Mouse (Mus musculus) lung, postnatal 4 days (tissue): ENCODE measurements around the gene Endog.
"Not testable (repeated sequence)": the region's sequence is repeated elsewhere in the genome, so short reads cannot be mapped to it uniquely, and the experiment has no call there.

Source experiments
- DNase-seq, 2 experiments: peaks; one replicate each; pipeline ENCODE4 v3.0.0; 2021

The Endog gene

DNA sequence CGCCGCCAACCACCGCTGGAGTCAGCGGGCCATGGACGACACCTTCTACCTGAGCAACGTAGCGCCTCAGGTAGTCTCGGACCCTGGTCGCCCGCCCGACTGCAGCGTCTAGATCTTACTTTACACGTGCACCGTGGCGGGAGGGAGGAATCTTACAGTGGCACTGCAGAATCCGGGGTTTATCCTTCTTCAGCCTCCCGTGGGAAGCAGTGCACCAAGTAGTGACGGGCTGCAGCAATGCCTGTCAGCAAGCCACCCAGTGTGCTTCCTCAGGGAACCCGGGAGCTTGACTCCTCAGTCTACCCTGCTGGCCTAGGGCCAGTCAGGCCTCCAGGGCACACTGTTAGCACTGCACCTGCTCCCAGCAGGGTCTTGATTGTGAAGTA, 697 bp downstream of the Endog start:
- DNase-seq = no peak

DNA sequence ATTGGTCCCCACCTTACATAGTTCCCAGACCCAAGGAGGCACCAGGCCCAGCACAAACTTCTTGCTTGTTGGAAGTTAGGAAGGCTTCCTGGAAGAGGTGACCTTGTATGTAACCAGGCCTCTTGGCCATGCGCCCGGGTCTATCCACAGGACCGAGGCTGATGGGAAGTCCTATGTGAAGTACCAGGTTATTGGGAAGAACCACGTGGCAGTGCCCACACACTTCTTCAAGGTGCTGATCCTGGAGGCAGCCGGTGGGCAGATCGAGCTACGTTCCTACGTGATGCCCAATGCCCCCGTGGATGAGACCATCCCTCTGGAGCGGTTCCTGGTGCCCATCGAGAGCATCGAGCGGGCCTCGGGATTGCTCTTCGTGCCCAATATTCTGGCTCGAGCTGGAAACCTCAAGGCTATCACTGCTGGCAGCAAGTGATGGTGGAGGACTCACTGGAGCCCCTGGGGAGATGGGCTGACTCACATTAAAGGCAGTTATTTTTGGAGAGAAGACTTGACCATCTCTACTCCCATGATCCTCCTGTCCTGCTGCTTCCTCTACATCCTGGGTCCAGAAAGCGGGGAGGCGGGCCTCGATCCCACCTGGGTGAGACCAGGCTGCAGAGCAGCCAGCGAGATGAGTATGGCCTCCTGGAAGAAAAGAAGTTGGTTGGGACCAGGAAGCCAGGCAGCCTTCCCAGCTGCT, 2.4 kb downstream of the Endog start:
- DNase-seq = no peak

DNA sequence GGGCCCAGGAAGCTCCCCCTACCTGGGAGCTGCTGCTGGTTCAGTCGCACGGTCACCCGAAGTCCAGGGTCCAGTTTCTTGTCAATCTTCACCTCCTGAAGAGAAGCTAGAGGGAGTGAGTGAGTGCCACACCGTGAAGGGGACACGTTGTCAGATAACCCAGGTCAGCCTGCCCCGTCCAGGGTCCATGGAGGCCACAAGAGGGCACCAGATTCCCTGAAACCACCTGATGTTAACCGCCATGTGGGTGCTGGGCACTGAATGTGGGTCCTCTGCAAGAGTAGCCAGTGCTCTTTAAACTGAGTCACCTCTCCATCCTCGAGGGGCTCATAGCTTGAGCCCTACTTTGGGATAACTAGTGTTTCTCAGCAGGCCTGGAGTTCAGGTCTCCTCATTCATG, 4.6 kb downstream of the Endog start:
- no peak for DNase-seq

DNA sequence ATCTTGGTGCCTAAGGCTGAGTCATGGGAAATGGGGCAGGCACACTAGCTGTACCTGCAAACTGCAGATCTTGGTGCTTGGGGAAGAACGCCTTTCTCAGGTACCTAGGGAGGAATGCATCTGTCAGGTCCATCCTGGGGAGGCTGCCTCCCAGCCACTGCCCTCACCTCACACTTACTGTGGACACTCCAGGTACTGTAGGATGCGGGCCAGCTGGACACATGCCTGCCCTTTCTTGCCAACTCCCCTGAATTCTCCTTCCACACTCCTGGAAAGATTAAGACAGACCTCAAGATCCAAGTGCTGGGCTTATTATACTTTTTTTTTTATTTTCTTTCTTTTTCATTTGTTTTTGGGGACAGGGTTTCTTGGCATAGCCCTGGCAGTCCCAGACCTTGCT, 5.3 kb downstream of the Endog start:
- DNase-seq = no peak

DNA sequence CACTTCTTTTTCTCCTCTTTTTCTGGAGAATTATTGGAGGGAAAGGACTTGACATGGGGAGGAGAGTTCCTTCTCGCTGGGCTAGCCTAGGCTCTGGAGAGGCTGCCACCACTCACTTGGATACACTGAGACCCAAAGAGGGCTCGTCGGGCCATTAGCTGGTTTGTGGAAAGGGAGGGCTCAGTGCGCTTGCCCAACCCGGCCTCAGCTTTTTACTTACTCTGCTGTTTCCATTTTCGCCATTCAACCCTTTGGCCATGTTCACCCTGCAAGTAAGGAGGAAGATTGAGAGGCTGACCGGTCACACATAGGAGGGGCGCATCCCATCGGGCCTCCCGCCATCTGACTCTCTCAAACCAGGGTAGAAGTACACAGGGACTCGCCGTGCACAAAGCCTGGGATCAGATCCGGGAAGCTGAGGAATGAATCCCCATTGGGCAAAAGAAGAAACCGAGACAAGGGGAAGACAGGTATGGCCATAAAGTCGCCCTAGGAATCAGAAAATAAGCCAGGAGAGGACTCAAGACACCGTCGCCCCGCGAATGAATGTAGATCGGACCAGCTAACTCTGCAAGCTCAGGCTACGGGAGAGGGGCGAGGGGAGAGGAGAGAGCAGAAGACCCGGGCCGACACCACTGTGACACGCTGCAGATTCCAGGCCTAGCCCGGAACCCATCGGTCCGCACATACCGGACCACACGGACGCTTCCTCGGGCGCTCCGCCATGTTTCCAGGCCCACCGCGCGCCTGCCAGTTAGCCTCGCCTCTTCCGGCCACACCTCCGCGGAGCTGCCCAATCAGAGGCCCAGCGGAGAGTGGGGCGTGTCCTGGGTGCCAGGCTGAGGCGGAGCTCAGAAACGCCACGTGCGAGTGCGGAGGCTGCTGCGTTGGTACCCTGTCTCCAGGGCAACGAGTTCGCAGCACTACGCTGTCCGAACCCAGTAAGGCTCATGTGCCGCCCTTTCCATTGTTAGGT, 6.7 kb downstream of the Endog start, which contains the start of gene Spout1:
Spout1 (minus strand) TSS at position 760 of the 976 bp plus-strand sequence.
- peak; percentile 97 for DNase-seq

DNA sequence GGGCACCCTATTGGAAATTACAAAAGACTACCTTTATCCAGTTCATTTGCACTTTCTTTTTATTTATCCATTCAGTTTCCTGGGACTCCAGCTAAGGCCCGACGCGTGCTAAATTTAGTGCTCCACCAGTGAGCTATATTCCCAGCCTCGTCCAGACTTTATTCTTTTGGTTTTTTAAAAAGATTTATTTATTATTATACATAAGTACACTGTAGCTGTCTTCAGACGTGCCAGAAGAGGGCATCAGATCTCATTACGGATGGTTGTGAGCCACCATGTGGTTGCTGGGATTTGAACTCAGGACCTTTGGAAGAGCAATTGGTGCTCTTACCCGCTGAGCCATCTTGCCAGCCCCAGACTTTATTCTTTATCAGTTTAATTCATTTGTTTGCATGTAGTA, 7.4 kb downstream of the Endog start:
- not testable (repeated sequence) for DNase-seq

DNA sequence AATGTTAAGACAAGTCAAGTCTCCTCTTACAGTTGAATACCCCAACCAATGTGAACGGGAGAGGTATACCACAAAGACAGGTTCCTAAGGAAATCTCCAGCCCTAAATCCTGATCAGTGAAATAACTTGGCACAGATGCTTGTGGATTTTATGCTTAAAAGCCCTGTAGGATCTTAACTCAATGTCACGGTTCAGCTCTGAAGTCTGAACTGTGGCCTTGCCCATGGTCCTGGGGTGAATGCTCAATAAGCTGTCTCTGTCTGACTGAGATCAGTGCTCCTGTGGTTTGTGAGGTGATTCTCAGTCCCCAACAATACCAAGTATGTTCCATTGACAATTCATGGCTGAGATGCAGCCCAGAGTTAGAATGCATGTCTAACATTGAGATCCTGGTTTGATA, 11.1 kb downstream of the Endog start:
- no peak for DNase-seq

DNA sequence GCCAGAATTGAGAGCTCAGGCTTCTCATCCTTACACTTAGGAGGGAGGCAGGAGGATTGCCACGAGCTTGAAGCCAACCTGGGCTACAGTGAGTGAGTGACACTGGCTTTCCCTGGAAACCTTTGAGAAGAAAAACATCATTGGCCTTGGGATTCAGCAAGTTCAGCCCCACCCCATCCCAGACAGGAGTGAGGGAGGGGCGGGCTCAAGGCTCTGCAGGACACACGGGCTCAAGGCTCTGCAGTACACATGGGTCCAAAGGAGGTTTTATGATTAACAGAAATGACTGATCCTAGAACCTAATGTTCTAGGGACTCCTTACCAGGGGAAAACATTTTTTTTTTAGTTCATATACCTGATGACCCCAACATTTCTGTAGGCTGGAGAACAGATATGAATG, 12.4 kb downstream of the Endog start:
- DNase-seq = no peak

DNA sequence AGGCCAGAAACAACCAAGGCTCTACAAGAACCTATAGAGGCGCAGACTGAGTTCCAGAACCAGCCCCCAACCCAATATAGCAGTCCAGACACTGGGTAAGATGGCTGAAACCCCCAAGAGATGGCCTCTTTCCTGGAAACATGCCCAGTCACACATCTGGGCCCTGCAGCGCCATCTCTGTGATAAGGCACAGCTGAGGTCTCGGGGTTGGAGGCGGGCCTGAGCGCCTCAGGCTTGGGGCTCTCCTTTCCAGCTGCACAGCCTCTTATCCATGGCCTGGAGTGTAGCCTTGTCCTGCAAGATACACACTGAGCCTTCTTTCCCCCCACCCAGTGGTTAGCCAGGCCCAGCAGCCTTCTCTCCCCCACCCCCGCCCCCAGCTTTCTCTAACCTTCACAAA, 14.0 kb downstream of the Endog start:
- DNase-seq = no peak

DNA sequence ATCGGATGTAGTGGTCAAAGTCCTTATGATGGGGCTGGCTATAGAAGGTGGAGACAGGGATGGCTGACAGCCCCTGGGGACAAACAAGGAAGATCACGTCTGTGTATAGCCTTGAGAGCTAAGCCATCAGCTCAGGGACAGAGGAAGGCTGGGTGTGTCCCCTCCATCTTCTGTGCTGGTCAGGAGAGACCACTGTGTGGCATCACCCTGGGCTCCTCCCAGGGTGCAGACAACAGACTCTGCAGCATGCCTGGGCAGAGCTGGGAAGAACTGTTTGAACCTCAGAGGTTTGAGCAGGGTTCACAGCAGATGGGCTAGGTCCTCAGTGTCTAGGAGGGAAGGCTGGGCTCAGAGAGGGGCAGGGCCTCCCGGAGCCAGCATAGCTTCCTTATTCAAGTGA, 14.4 kb downstream of the Endog start:
- no peak for DNase-seq

DNA sequence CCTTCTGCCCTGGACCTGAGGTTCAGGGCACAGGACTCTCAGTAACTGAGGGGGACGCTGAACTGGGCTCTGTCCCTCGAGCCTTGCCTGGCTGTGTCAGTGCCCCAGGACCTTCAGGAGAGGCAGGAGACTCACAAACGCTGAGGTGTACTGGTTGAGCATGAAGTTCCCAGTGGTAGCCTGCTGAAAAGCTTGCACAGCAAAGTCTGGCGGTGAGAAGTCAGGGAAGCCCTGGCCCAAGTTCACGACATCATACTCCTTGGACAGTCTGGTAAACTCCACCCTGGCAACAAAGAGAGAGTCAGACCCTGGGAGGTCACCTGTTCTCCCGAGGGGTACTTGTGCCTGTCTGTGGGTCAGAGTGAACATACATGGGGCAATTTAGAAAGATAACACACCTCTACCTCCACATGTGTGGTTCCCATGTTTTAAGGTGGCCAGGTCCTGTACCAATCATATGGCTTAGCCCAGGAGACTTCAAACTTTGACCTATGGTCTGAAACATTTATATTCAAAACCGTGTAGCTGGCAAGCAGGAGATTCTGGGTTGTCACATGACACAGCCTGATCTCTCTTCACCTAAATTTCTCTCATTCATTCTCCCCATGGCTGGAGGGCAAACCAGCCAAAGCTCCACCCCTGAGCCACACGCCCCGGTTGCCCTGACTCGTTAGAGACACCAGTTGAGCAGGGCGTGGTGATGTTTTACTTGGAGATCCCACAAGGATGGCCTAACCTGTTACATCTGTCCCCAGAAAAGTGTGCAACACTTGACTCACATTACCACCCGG, 20.7 kb downstream of the Endog start:
- no peak for DNase-seq

DNA sequence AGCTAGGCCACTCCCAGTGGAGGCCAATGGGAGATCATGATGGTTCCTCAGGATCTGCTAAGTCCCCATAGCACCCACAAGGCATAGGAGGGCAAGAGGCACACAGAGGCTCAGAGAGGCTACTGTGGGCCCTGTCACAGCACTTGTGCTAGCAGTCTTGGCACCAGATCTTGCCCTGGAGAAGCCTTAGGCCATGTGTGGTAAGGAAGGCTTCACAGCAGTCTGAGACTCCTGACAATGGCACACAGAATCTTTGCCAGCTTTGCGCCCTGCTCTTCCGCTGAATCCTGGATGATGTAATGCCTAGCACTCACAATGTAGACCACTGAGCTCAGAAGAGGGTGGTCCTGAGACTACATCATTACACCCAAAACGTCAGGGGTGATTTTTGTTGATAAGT, 23.4 kb downstream of the Endog start:
- no peak for DNase-seq

DNA sequence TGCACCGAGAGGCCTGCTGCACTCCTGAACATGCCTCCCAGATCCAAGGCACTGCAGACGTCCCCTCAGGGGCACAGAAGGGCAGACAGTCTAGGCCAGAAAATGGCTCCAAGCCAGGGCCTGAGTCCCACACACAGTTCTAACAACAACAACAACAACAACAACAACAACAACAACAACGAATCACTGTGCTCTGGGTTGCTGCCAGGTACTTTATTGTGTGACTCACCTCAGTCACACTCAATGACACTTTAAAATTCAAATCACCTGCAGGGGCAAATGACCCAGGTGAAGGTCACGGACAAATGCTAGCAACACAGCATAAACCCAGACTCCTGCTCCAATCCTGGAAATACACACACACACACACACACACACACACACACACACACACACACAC, 26.7 kb downstream of the Endog start:
- DNase-seq = no peak

DNA sequence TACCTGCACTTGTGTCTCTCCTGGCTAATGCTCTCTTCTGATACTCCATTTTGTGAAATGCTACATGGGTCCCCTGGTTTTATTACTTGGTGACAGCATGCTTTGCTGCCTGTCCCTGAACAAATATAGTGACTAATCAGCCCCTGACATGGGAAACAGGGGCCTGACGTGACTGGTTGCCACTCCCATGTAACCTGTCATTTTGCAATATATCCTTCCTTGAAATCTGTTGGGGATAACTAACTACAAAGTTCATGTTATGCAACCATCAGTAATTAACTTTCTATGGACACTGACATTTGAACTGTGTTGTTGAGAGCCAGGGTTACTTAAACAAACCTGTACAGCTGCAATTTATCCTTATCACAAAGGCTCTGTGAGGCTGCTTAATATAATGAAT, 28.7 kb downstream of the Endog start:
- DNase-seq = no peak

DNA sequence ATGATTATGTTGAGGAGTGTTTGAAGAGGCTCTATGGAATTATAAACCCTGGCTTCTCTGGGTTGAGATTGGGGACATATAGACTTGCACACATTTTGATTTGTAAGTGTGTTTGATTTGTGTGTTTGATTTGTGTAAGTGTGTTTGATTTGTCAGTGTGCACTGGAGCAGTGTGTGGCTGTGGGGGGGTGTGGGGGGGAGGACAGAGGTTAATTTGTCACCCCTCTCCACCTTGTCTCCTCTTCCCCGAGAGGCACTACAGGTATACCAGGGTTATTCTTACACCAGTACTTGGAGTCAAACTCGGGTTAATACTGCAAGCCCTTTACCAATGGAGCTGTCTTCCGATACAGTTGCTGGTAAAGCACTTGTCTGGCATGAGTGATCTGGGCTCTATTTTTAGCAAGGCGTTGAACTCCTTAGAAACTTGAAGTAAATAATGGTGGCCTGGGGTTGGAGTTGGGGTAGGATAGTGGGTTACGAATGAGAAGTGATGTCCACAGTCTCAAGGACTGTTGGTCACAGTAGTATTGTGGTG, 29.2 kb downstream of the Endog start:
- no peak for DNase-seq

DNA sequence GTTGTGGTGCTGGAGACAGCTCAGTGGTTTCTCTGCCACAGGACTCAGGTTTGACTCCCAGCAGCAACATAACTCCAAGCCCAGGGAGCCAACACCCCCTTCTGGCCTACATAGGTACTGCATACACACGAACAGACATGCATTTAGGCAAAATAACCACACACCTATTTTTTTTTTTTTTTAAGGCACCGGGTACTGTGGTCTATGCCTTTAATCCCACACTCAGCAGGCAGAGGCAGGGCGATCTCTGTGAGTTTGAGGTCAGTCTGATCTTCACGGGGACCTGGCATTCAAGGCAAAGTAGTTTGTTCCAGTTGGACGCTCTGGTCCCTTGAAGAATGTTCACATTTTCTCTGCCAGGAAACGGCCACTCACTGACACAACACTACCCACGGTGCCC, 32.1 kb downstream of the Endog start:
- peak in 1 of 2 experiments; percentile 52 for DNase-seq

DNA sequence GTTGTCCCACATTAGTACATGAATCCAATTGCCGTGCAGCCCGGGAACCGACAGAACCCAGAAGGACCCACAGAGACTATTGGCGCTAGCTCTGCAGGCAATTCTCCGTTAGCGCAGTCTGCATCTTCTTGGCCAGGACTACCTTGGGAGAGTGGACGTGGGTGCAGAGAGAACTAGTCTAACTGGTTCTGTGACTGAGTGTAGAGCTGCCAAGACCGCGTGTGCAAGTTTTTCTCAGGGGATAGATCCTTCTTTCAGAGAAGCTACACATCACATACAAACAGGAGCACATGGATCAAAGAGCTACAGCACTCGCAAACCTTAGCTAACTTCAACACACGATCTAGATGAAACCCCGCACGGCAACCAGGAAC, 33.9 kb downstream of the Endog start:
- DNase-seq = peak; percentile 44 to 46

DNA sequence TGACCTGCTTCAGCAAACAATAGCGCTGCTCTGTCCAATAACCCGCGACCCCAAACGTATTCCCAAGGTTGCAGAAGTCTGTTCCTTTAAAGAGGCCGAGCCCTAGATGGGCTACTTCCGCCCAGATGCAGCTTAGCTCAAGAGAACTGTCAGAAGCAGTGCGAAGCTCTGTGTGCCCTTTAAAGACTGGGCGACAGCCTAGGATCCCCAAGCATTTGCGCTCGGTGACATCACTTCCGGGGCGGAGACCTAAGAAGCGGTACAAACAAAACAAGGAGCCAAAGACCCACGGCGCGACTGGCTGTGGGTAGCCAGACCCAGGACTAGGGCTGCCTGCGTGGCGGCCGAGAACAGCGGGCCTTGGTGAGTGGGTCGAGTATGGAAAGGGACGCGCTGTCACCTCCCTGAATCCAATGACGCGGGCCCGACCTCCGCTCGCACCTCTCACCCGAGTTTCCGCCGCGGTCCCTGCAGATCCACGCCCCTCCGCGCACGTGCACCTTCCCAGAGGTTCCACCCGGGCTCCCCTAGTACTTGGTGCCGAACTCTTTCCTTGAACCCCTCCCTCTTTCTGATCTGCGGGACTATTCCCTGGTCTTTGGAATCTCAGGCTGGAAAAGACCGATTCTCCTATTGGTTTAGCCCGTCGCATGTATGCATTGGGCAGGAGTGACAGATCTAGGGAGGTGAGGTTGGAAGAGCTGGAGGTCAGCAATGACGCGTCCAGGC, 34.5 kb downstream of the Endog start, which contains the start of gene Kyat1:
Kyat1 (minus strand) TSS at position 219 of the 729 bp plus-strand sequence.
- peak; percentile 94 to 95 for DNase-seq

DNA sequence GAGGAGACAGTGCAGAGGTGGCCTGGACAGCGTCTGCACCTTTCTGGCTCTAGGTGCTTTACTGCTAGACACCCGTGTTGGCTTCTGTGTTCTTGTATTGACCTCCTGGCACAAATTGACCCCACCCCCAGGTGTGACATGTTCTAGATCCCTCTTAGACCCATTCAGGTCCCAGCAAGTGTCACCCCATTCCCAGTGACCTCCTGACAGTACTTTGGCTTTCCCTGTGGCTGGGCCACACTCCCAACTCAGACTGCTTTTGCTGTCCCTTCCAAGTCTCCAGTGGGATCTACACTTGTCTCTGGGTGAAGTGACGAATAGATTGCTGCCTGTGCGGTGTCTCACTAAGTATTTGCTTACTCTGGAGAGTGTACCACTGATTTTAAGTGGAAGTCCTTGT, 36.1 kb downstream of the Endog start:
- DNase-seq = no peak

DNA sequence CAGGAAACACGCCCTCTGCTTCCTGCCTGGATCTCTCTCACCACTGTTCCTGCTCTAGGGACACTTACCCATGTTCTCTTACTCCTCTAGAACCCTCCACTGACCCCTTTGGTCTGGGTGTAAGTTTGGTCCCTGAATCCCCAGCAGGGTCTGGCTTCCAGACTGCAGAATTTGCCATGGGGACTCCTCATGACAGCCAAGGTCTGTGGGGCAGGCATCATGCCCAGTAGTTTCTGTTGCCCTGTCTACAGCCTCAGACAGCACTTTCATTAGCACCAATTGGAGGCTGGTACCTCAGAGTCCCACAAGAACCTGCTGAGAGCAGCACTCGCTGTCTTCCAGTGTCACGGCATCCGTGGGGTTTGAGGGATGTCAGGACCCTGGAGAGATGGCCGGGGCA, 36.6 kb downstream of the Endog start:
- no peak for DNase-seq

DNA sequence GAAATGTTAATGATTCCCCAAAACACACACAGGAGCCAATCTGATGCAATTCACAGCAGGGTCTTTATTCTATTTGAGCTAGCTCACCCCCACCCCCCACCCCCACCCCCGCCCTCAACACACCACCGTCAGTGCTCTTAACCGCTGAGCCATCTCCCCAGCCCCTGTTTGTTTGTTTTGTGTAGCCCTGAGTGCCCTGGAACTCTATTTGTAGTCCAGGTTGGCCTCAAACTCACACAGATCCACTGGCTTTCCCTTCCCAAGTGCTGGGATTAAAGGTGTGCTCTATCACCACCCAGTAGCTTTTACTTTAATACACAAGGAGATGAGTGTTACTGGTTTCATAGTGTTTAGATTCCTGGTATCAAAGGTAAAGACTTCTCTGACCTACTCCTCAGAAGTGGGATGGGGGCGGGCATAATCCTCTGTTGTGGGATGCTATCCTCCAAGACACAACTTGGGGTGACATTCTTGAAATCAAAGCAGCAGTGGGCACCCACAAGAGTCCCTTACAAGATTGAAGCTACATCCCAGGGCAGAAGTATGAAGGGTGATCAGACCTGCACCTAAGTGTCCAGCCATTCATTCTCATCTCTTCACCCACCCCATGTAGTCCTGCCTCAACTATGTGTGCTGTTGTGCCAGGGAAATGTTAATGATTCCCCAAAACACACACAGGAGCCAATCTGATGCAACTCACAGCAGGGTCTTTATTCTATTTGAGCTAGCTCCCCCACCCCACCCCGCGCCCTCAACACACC, 40.3 kb downstream of the Endog start:
- DNase-seq = no peak

DNA sequence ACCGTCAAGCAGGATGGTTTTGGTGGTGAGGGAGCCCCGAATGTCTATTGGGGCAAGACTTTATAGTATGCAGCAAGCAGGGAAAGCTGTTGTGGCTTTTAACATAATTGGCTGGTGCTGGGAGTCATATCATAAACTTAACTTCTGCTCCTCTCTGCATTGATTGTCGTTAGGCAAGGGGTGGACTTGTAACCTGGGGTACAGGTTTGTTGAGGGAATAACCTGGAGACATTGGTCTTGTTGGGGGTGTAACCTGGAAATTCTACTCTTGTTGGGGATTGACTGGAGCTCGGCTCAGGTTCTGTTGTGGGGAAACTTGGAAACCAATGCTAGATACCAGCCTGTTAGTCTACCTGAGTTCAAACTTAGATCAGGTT, 40.9 kb downstream of the Endog start:
- DNase-seq = no peak
